Mouse (Mus musculus) myocyte (in vitro differentiated cells): ENCODE measurements around the gene Zfp386.

Experiments
- E2F4 ChIP-seq: IDR thresholded peaks from one replicate; pipeline ENCODE4 v1.6.1; 2011; ENCODE audit warnings: mild to moderate bottlenecking, control low read depth, moderate library complexity; ENCODE audit not compliant: insufficient read depth
- MAX ChIP-seq: IDR thresholded peaks from one replicate; pipeline ENCODE4 v1.6.1; 2011; ENCODE audit warnings: low read depth, mild to moderate bottlenecking, control low read depth
- MYOD1 ChIP-seq, 3 experiments: IDR thresholded peaks; one replicate each; pipeline ENCODE4 v1.6.1; 2011; ENCODE audit warnings: control low read depth in 2 of 3, low read depth in 2 of 3, mild to moderate bottlenecking in 2 of 3, moderate library complexity in 1 of 3; ENCODE audit not compliant: insufficient read length in 2 of 3, control insufficient read depth in 1 of 3
- POLR2A ChIP-seq: IDR thresholded peaks from one replicate; pipeline ENCODE4 v1.6.1; 2011; ENCODE audit warnings: low read depth, mild to moderate bottlenecking, control low read depth, moderate library complexity; ENCODE audit not compliant: insufficient read length
- SRF ChIP-seq: IDR thresholded peaks from one replicate; pipeline ENCODE4 v1.6.1; 2011; ENCODE audit warnings: low read depth; ENCODE audit not compliant: control insufficient read depth, insufficient read length

GRCm38 (mm10) chr12:116044785-116045184 lies 2.7 kb upstream of the Zfp386 start:
- TF ChIP-seq MYOD1 (IDR thresholded peaks at IDR 0.05; ENCODE audit: control insufficient read depth in 1 of 3, insufficient read length in 2 of 3, low read depth in 2 of 3), result no peak
- no peak for TF ChIP-seq E2F4
- no peak for TF ChIP-seq POLR2A
- no peak for TF ChIP-seq MAX
- TF ChIP-seq SRF, result no peak
